Mouse (Mus musculus) liver, embryonic 14.5 days (tissue): ENCODE measurements around the gene Mrvi1.

ENCODE experiments used
- CTCF ChIP-seq: IDR thresholded peaks from 2 replicates; pipeline ENCODE4 v1.5.1; 2016; ENCODE audit warnings: antibody characterized with exemption, low read depth, control low read depth
- EP300 ChIP-seq: IDR thresholded peaks from 2 replicates; pipeline ENCODE4 v1.6.1; 2016; ENCODE audit warnings: antibody characterized with exemption, low read depth

GRCm38 (mm10) chr7:110891501-110891986 lies 90.7 kb downstream of the Mrvi1 start:
- TF ChIP-seq CTCF (no peak), EP300 (no peak)
